Mouse (Mus musculus) G1E (cell line): Measurements from ENCODE around the gene Hsd17b1. TPM values are rescaled to one million over a fixed set of nuclear protein-coding genes. Genes with fewer than 3 reads are reported as not detected.

Experiments used
- ATAC-seq: 2 replicates; pipeline ENCODE4 v1.8.0; 2016; ENCODE audit warnings: mild to moderate bottlenecking; ENCODE audit not compliant: insufficient number of reproducible peaks, poor library complexity, low FRiP score, severe bottlenecking; ENCODE audit errors: extremely low read depth
- DNase-seq: peaks from one replicate; pipeline ENCODE4 v3.0.0; 2012; ENCODE audit warnings: low spot score
- H3K27me3 ChIP-seq: 2 replicates; pipeline ENCODE4 v1.6.1; 2012; ENCODE audit warnings: mild to moderate bottlenecking, low read length, inconsistent platforms; ENCODE audit not compliant: insufficient read depth
- H3K36me3 ChIP-seq: replicated peaks from 2 replicates; pipeline ENCODE3; 2012; ENCODE audit warnings: mild to moderate bottlenecking, inconsistent platforms
- H3K4me1 ChIP-seq: 2 replicates; pipeline ENCODE4 v1.6.1; 2012; ENCODE audit warnings: low read depth, low read length, inconsistent platforms, mixed read lengths; ENCODE audit not compliant: insufficient read depth
- H3K4me3 ChIP-seq: 2 replicates; pipeline ENCODE4 v1.5.1; 2012; ENCODE audit warnings: low read depth, mild to moderate bottlenecking, inconsistent platforms, low read length, moderate library complexity, mixed read lengths
- H3K9me3 ChIP-seq: replicated peaks from 2 replicates; pipeline ENCODE4 v1.6.1; 2012; ENCODE audit warnings: inconsistent platforms
- CTCF ChIP-seq: IDR thresholded peaks from 2 replicates; pipeline ENCODE4 v1.5.1; 2012; ENCODE audit warnings: low read depth, low read length, inconsistent platforms, mixed read lengths
- GATA1 ChIP-seq: IDR thresholded peaks from 2 replicates; pipeline ENCODE4 v1.6.1; 2012; ENCODE audit warnings: borderline replicate concordance, low read length, inconsistent platforms, mixed read lengths
- GATA2 ChIP-seq: IDR thresholded peaks from 2 replicates; pipeline ENCODE4 v1.6.1; 2012; ENCODE audit warnings: low read depth, low read length, inconsistent platforms, borderline replicate concordance
- POLR2AphosphoS5 ChIP-seq: IDR thresholded peaks from 2 replicates; pipeline ENCODE4 v1.6.1; 2012; ENCODE audit warnings: low read depth, low read length, inconsistent platforms; ENCODE audit not compliant: insufficient replicate concordance
- TAL1 ChIP-seq: conservative IDR thresholded peaks from 2 replicates; pipeline ENCODE4 v1.6.1; 2012; ENCODE audit warnings: low read depth, low read length, inconsistent platforms, mixed read lengths
- polyA plus RNA-seq: library from polyadenylated mRNA; stranded (reverse); fragments of >175 nt; gene quantifications from 2 replicates; pipeline ENCODE4 v1.2.3, GENCODE M21; 2012
- total RNA-seq, 2 experiments: library from RNA; stranded (forward) in 1 of 2; stranded (reverse) in 1 of 2; fragments of 200-1000 nt in 1 of 2; fragments of >200 nt in 1 of 2; fragmentation: Nextera tagmentation in 1 of 2; gene quantifications; 2 replicates each; pipeline ENCODE4 v1.2.3; 2014 to 2017

Hsd17b1 gene
- total and polyA plus RNA-seq, 3 experiments = 0.20 to 0.44 TPM; not detected in 1

GRCm38 (mm10) chr11:101062971-101063675 is 15.1 kb upstream of the Hsd17b1 start:
- no peak for TF ChIP-seq GATA2
- TF ChIP-seq TAL1 = no peak
- TF ChIP-seq POLR2AphosphoS5 = no peak
- no peak for TF ChIP-seq GATA1
- no peak for TF ChIP-seq CTCF
- Histone ChIP-seq H3K9me3 (no peaks in the 10 kb centered on the region), H3K4me1 (peaks cover 64% of the 10 kb centered on the region), H3K27me3 (no peaks in the 10 kb centered on the region), H3K36me3 (peaks cover 57% of the 10 kb centered on the region), H3K4me3 (peak overlapping the region; percentile 64; the same call in 1 of the 2 replicates)
- DNase-seq (no peak), ATAC-seq (no peak)

DNA sequence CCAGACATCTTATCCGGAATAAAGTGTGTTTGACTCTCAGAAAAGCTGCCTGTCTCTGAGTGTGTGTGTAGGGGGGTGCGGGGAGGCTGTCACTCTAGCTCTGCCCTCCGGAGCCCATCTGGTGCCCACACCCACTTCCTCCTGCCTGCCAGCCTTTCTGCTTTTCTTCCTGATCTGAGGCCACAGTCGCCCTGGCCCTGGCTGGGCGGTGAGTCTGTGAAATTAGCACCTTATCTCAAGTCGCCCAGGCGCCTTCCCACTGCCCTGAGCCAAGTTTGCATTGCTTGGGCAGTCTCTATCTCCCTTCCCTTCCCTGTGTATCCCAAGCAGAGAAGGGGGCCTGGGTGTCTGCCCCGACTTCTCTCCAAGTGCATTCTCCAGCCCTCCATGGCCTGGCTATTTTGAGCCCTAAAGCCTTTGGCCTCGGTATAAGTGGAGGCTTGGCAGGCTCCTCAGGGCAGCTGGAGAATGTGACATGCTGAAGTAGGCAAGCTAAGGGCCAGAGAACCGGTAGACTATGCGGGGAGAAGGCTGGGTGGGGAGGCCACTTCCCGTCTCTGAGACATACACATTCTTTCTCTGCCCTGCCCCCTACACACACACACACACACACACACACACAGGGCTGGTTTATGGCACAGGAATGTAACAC is 14.4 kb upstream of the Hsd17b1 start:
- peak; percentile 87 for ATAC-seq
- DNase-seq = peak; percentile 80
- H3K4me1 ChIP-seq = peaks cover 58% of the 10 kb centered on the region
- no peaks in the 10 kb centered on the region for H3K9me3 ChIP-seq
- peak overlapping the region; percentile 64; the same call in 1 of the 2 replicates for H3K4me3 ChIP-seq
- peaks cover 50% of the 10 kb centered on the region for H3K36me3 ChIP-seq
- no peaks in the 10 kb centered on the region for H3K27me3 ChIP-seq
- TF ChIP-seq TAL1 = peak; percentile 81
- no peak for TF ChIP-seq GATA2

GRCm38 (mm10) chr11:101064462-101064861 is 13.7 kb upstream of the Hsd17b1 start:
- Histone ChIP-seq H3K9me3 (no peaks in the 10 kb centered on the region), H3K27me3 (no peaks in the 10 kb centered on the region), H3K36me3 (peaks cover 43% of the 10 kb centered on the region), H3K4me3 (no peak overlapping the region; the same call in 1 of the 2 replicates), H3K4me1 (peaks cover 58% of the 10 kb centered on the region)
- DNase-seq = no peak
- ATAC-seq = no peak
- TF ChIP-seq GATA2 = no peak
- no peak for TF ChIP-seq GATA1
- TF ChIP-seq TAL1 = no peak
- no peak for TF ChIP-seq POLR2AphosphoS5
- TF ChIP-seq CTCF = no peak

DNA sequence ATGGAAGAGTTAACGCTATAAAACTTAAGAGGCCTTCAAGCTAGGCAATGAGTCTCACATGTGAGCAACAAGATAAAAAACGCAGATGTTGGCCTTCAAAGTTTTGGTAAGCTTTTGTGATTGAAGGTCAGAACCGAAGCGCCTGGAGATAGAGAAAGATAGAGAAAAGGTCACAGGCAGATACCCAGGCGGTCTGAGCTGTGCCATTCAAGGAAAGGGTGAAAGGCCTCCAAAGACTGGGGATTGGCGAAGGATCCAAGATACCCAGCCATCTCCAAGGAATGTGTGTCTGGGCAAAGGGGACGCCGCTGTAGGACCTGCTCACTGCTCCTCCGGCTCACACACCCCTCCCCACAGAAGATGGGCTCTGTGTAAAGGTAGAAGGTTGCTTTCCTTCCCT is 13.2 kb upstream of the Hsd17b1 start:
- Histone ChIP-seq H3K9me3 (no peaks in the 10 kb centered on the region), H3K27me3 (no peaks in the 10 kb centered on the region), H3K36me3 (peaks cover 38% of the 10 kb centered on the region), H3K4me3 (no peak overlapping the region), H3K4me1 (peaks cover 62% of the 10 kb centered on the region)
- no peak for TF ChIP-seq CTCF
- no peak for TF ChIP-seq GATA1
- TF ChIP-seq TAL1 = no peak
- no peak for TF ChIP-seq POLR2AphosphoS5
- TF ChIP-seq GATA2 = no peak
- no peak for ATAC-seq
- DNase-seq = no peak

DNA sequence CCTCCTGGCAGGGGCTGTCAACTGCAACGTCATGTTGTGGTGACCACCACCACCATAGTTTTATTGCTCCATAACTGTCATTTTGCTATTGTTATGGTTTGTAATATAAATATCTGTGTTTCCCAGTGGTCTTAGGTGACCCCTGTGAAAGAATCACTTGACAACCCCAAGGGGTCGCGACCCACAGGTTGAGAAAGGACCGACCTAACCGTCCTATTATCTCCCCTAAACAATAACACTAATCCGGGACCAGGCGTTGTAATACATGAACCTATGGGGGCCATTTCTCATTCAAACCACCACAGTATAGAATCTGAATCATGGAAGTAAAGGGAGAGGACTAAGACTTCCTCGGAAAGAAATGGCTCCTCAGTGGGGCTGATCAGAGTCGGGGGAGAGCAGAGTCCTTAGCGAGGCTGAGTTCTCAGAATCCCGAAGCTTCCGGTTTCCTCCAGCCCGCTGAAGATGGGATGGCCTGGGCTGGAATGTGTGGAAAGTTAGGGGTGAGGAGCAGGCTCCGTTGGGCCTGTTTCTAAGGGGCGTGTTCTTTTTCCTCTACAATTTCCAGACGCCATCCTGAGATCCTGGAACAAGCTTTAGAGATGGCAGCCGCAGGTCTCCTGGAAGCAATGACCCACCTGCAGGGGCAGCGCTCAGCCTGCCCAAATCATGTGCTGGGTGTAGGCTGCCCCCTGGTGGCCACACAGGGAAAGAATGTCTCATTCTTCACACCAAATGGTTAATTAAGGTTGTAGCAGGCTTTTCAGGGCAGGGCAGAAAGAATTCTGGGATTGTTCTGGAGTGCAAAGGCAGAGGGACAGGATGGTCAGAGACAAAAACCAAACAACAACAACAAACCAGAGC is 11.4 kb upstream of the Hsd17b1 start:
- no peaks in the 10 kb centered on the region for H3K9me3 ChIP-seq
- H3K4me3 ChIP-seq = peak overlapping the region; percentile 49; the same call in 1 of the 2 replicates
- peaks cover 70% of the 10 kb centered on the region for H3K4me1 ChIP-seq
- TF ChIP-seq CTCF (peak; percentile 83), POLR2AphosphoS5 (no peak)
- ATAC-seq (no peak), DNase-seq (peak; percentile 28)
- peaks cover 8% of the 10 kb centered on the region; the same call in 1 of the 2 replicates for H3K27me3 ChIP-seq
- H3K36me3 ChIP-seq = peaks cover 24% of the 10 kb centered on the region
